Mouse (Mus musculus) skeletal muscle tissue, postnatal 0 days (tissue): Measurements from ENCODE around the gene Trpc3. TPM values are rescaled to one million over a fixed set of nuclear protein-coding genes. Genes with fewer than 3 reads are reported as not detected.

ENCODE experiments used
- polyA plus RNA-seq: library from polyadenylated mRNA; unstranded; fragments of >200 nt; fragmentation: Nextera tagmentation; extraction: Ambion mirVana; gene quantifications from 2 replicates; pipeline ENCODE4 v1.2.1, GENCODE M21; 2015

The Trpc3 gene
- 1.9 and 5.7 TPM in 2 replicates for polyA plus RNA-seq

DNA sequence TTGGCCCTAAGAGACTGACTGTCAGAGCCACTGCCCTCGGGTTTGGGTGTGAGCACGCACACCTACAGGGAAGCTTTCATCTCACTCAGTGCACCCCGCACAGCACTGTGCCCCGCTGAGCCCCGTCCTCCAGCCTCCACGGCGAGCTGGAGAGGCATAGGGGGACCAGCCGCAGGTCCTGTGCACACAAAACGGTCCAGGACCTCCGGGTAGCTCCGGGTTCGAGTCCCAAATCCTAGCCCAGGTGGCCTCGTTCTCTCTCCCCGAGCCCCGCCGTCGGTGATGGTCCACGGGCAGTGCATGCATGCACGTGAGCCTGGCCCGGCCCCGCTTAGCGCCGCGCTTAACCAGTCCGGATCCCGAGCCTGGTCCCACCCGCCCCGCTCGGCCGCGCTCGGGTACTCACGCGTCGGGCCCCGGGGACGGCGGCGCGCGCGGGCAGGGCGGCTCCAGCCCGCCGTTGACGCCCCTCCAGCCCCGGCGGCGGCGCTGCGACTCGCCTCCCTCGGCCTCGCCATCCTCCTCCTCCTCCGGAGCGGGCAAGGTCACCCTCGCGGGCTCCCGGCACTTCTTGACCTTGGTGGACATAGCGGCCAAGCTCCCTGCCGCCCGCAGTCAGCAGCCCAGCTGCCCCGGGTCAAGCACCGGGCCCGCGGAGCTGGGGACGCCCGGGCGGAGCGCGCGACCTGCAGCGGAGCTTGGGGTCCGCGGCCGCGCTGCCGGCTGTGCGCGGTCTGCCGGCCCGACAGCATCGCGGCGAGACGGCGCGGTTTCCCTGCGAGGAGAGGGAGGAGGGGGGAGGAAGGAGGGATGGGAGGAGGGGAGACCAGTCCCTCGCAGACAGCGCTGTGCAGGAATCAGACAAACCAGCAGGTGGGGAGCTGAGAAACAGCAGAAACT lies at the start of gene Trpc3:
Trpc3 (minus strand) TSS at position 776 of the 900 bp plus-strand sequence.

DNA sequence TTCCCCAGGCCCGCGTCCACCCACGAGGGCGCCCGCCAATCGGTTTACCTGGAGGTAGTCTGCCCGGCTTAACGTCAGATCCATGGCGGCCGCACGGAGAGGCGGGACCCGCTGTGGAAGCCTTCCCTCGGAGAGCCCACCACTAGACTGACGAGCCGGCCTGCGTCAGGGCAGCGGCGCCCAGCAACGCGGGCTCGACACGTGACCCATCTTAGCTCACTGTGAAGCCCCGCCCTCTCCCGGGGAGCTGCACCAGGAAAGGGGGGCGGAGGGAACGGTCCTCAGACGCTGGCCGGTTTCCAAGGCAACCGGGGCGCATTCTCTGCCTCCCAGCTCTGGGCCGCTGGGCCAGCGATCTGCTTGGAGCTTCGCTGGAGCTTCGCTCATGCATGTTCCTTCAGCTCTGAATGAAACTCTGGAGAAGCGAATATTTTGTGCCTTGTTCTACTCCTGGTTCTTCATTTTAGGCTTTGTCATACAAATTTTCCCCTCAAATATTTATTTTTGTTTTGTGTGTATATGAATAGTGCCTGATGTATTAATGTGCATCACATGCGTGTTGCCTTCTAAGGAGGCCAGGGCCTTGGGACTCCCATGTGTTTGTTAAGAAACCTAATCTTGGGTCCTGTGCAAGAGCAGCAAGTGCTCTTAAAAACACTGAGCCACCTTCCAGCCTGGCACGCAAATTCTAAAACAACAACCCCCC lies 76.6 kb downstream of the Trpc3 start, which contains the start of gene Bbs7:
Bbs7 (minus strand) TSS at position 276 of the 706 bp plus-strand sequence.

DNA sequence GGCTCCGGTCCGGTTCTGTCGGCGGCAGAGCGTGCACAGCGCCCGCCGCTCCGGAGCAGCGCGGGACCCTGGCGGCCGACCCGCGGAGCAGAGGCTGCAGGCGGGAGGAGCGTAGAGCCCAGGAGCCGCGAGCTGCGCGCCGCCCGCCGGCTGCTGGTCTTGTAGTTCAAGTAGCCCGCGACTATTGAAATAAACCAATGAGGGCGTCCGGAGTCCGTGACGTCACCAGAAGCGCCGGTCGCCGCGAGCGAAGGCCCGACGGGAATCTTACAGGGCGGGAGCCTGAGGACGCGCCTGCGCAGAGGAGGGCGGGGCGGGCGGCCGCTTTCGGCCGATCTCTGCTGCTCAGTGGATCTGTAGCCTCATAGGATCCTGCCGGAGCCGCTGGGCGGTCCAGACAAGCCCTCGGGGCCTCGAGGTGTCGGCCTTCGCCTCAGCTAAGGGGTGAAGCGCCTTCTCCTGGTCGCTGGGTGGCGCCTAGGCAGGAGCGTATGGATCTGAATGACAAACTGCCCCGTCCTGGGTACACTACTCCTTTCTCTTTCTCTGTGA lies 118.1 kb downstream of the Trpc3 start, which contains the start of gene Ccna2:
Ccna2 (minus strand) TSS at position 324 of the 552 bp plus-strand sequence.

Other genes with a start within 250 kb of the Trpc3 start
- 192 and 244 TPM in 2 replicates for gene Anxa5, start 214.3 kb downstream of the Trpc3 start, polyA plus RNA-seq
- gene 1810062G17Rik, start 214.2 kb downstream of the Trpc3 start, polyA plus RNA-seq: 4.1 and 5.2 TPM in 2 replicates
- gene Gm11549, start 168.4 kb downstream of the Trpc3 start, polyA plus RNA-seq: 0.33 and 0.46 TPM in 2 replicates
- gene Exosc9, start 137.6 kb downstream of the Trpc3 start, polyA plus RNA-seq: 31.2 and 33.2 TPM in 2 replicates
- 32.0 and 36.3 TPM in 2 replicates for gene Ccna2, start 118.0 kb downstream of the Trpc3 start, polyA plus RNA-seq
- gene Bbs7, start 76.7 kb downstream of the Trpc3 start, polyA plus RNA-seq: 4.8 and 6.4 TPM in 2 replicates
- 21.5 and 23.6 TPM in 2 replicates for gene 4932438A13Rik, start 172.9 kb upstream of the Trpc3 start, polyA plus RNA-seq